Mouse (Mus musculus): ENCODE measurements around the gene Col5a2. TPM values are rescaled to one million over a fixed set of nuclear protein-coding genes. Genes with fewer than 3 reads are reported as not detected.
"Not testable (repeated sequence)": the region's sequence is repeated elsewhere in the genome, so short reads cannot be mapped to it uniquely, and the experiment has no call there.

Col5a2 gene
- total RNA-seq (2014; rRNA removed; ENCODE audit: low replicate concordance), result 86.1 and 93.9 TPM in 2 replicates
- polyA plus RNA-seq (2015; fragmentation: Nextera tagmentation; extraction: Ambion mirVana), result 31.4 and 32.4 TPM in 2 replicates

GRCm38 (mm10) chr1:45502865-45503332 lies at the start of gene Col5a2:
TSS of gene Col5a2 (minus strand) at chr1:45503282.
- H3K4me2 ChIP-seq (ENCODE audit: low read depth, low read length), result peak within 1 kb of the TSS; percentile 68
- peak within 1 kb of the TSS; percentile 71 for H3K9ac ChIP-seq (replicated peaks; ENCODE audit: low read depth, low read length)
- H3K9me3 ChIP-seq (replicated peaks; ENCODE audit: control insufficient read depth, low read length), result no peaks in the 10 kb centered on the region
- no peaks in the 10 kb centered on the region for H3K27me3 ChIP-seq (ENCODE audit: control insufficient read depth, insufficient read depth, low read length)
- WGBS, result 13% methylated on average over 12 of the region's 12 CpGs
- DNase-seq (ENCODE audit: low spot score) (peak; percentile 64), ATAC-seq (ENCODE audit: insufficient read depth, low read depth) (peak; percentile 83)
- no peak for TF ChIP-seq CTCF (IDR thresholded peaks at IDR 0.05; ENCODE audit: low read depth)
- no peak for TF ChIP-seq EP300 (IDR thresholded peaks at IDR 0.05; ENCODE audit: low read depth)
- peak within 1 kb of the TSS; percentile 63 for H3K4me3 ChIP-seq (ENCODE audit: low read depth, low read length)
- H3K4me1 ChIP-seq (ENCODE audit: control insufficient read depth, insufficient read depth), result no peaks in the 10 kb centered on the region
- peak within 1 kb of the TSS; percentile 67 for H3K27ac ChIP-seq (ENCODE audit: low read depth)
- no peaks in the 10 kb centered on the region for H3K36me3 ChIP-seq (replicated peaks; ENCODE audit: control insufficient read depth, insufficient read depth, low read length)

GRCm38 (mm10) chr1:45550531-45550930 lies 47.4 kb upstream of the Col5a2 start:
- Histone ChIP-seq H3K4me3 (ENCODE audit: low read depth, low read length) (no peak overlapping the region), H3K27ac (ENCODE audit: low read depth) (no peak overlapping the region), H3K4me2 (ENCODE audit: low read depth, low read length) (no peak overlapping the region), H3K27me3 (ENCODE audit: control insufficient read depth, insufficient read depth, low read length) (no peaks in the 10 kb centered on the region), H3K4me1 (ENCODE audit: control insufficient read depth, insufficient read depth) (no peaks in the 10 kb centered on the region), H3K36me3 (replicated peaks; ENCODE audit: control insufficient read depth, insufficient read depth, low read length) (no peaks in the 10 kb centered on the region), H3K9me3 (replicated peaks; ENCODE audit: control insufficient read depth, low read length) (0 out of 2 replicates have a peak, but pooled peaks cover 2% of the 10 kb centered on the region), H3K9ac (replicated peaks; ENCODE audit: low read depth, low read length) (no peak overlapping the region)
- TF ChIP-seq CTCF (IDR thresholded peaks at IDR 0.05; ENCODE audit: low read depth), result no peak
- DNase-seq (ENCODE audit: low spot score) (no peak), ATAC-seq (ENCODE audit: insufficient read depth, low read depth) (no peak)
- 70% methylated on average over 4 of the region's 4 CpGs for WGBS

GRCm38 (mm10) chr1:45541888-45542287 lies 38.8 kb upstream of the Col5a2 start:
- TF ChIP-seq EP300 (IDR thresholded peaks at IDR 0.05; ENCODE audit: low read depth) (no peak), CTCF (IDR thresholded peaks at IDR 0.05; ENCODE audit: low read depth) (no peak)
- 15% methylated on average over 1 of the region's 1 CpGs for WGBS
- H3K4me1 ChIP-seq (ENCODE audit: control insufficient read depth, insufficient read depth), result no peaks in the 10 kb centered on the region
- no peak for ATAC-seq (ENCODE audit: insufficient read depth, low read depth)
- no peaks in the 10 kb centered on the region for H3K9me3 ChIP-seq (replicated peaks; ENCODE audit: control insufficient read depth, low read length)
- no peak overlapping the region for H3K4me3 ChIP-seq (ENCODE audit: low read depth, low read length)
- H3K27me3 ChIP-seq (ENCODE audit: control insufficient read depth, insufficient read depth, low read length), result no peaks in the 10 kb centered on the region
- H3K9ac ChIP-seq (replicated peaks; ENCODE audit: low read depth, low read length), result no peak overlapping the region
- H3K27ac ChIP-seq (ENCODE audit: low read depth), result no peak overlapping the region
- H3K36me3 ChIP-seq (replicated peaks; ENCODE audit: control insufficient read depth, insufficient read depth, low read length), result no peaks in the 10 kb centered on the region
- no peak overlapping the region for H3K4me2 ChIP-seq (ENCODE audit: low read depth, low read length)
- DNase-seq (ENCODE audit: low spot score), result no peak

- no peaks in the 10 kb centered on the region for H3K27me3 ChIP-seq (ENCODE audit: control insufficient read depth, insufficient read depth, low read length)
- DNase-seq (ENCODE audit: low spot score) (no peak), ATAC-seq (ENCODE audit: insufficient read depth, low read depth) (no peak)
- no peak overlapping the region for H3K4me3 ChIP-seq (ENCODE audit: low read depth, low read length)
- no peak overlapping the region for H3K9ac ChIP-seq (replicated peaks; ENCODE audit: low read depth, low read length)
- no peak overlapping the region for H3K4me2 ChIP-seq (ENCODE audit: low read depth, low read length)
- TF ChIP-seq EP300 (IDR thresholded peaks at IDR 0.05; ENCODE audit: low read depth) (no peak), CTCF (IDR thresholded peaks at IDR 0.05; ENCODE audit: low read depth) (no peak)
- H3K9me3 ChIP-seq (replicated peaks; ENCODE audit: control insufficient read depth, low read length), result no peaks in the 10 kb centered on the region
- no peak overlapping the region for H3K27ac ChIP-seq (ENCODE audit: low read depth)
- WGBS, result 46% methylated on average over 2 of the region's 2 CpGs
- no peaks in the 10 kb centered on the region for H3K4me1 ChIP-seq (ENCODE audit: control insufficient read depth, insufficient read depth)
- no peaks in the 10 kb centered on the region for H3K36me3 ChIP-seq (replicated peaks; ENCODE audit: control insufficient read depth, insufficient read depth, low read length)
These were observed 38.1 kb upstream of the Col5a2 start for GRCm38 (mm10) chr1:45541161-45541560.

GRCm38 (mm10) chr1:45531486-45531885 lies 28.4 kb upstream of the Col5a2 start:
- no peak for ATAC-seq (ENCODE audit: insufficient read depth, low read depth)
- DNase-seq (ENCODE audit: low spot score), result no peak
- H3K4me1 ChIP-seq (ENCODE audit: control insufficient read depth, insufficient read depth), result no peaks in the 10 kb centered on the region
- H3K36me3 ChIP-seq (replicated peaks; ENCODE audit: control insufficient read depth, insufficient read depth, low read length), result no peaks in the 10 kb centered on the region
- no peak overlapping the region for H3K27ac ChIP-seq (ENCODE audit: low read depth)
- 67% methylated on average over 2 of the region's 2 CpGs for WGBS
- H3K9ac ChIP-seq (replicated peaks; ENCODE audit: low read depth, low read length), result no peak overlapping the region
- no peaks in the 10 kb centered on the region for H3K9me3 ChIP-seq (replicated peaks; ENCODE audit: control insufficient read depth, low read length)
- H3K4me3 ChIP-seq (ENCODE audit: low read depth, low read length), result no peak overlapping the region
- TF ChIP-seq CTCF (IDR thresholded peaks at IDR 0.05; ENCODE audit: low read depth) (no peak), EP300 (IDR thresholded peaks at IDR 0.05; ENCODE audit: low read depth) (no peak)
- no peak overlapping the region for H3K4me2 ChIP-seq (ENCODE audit: low read depth, low read length)
- H3K27me3 ChIP-seq (ENCODE audit: control insufficient read depth, insufficient read depth, low read length), result no peaks in the 10 kb centered on the region

GRCm38 (mm10) chr1:45527476-45527875 lies 24.4 kb upstream of the Col5a2 start:
- H3K9me3 ChIP-seq (replicated peaks; ENCODE audit: control insufficient read depth, low read length); H3K36me3 ChIP-seq (replicated peaks; ENCODE audit: control insufficient read depth, insufficient read depth, low read length); DNase-seq (ENCODE audit: low spot score); H3K4me2 ChIP-seq (ENCODE audit: low read depth, low read length); H3K27me3 ChIP-seq (ENCODE audit: control insufficient read depth, insufficient read depth, low read length); H3K9ac ChIP-seq (replicated peaks; ENCODE audit: low read depth, low read length); H3K27ac ChIP-seq (ENCODE audit: low read depth); H3K4me3 ChIP-seq (ENCODE audit: low read depth, low read length); H3K4me1 ChIP-seq (ENCODE audit: control insufficient read depth, insufficient read depth); ATAC-seq (ENCODE audit: insufficient read depth, low read depth): not testable (repeated sequence)

Measured in heart, postnatal 0 days (tissue).